Mouse (Mus musculus) CH12.LX (cell line): Measurements from ENCODE around the gene Fgf11.

Experiments
- CTCF ChIP-seq, 2 experiments: IDR thresholded peaks in 1 of 2; conservative IDR thresholded peaks in 1 of 2; 2 replicates each; pipeline ENCODE4 v1.5.1; 2011 to 2012; ENCODE audit warnings: low read depth in 2 of 2, low read length in 2 of 2, improper control_type of control experiment in 1 of 2, inconsistent platforms in 1 of 2, mild to moderate bottlenecking in 1 of 2, moderate library complexity in 1 of 2
- EP300 ChIP-seq: IDR thresholded peaks from 2 replicates; pipeline ENCODE4 v1.6.1; 2011; ENCODE audit warnings: low read length, improper control_type of control experiment
- NELFE ChIP-seq: IDR thresholded peaks from 2 replicates; pipeline ENCODE4 v1.6.1; 2011; ENCODE audit warnings: low read depth, low read length, improper control_type of control experiment
- POLR2AphosphoS2 ChIP-seq: IDR thresholded peaks from 2 replicates; pipeline ENCODE4 v1.6.1; 2011; ENCODE audit warnings: low read depth, low read length, improper control_type of control experiment
- ZNF384 ChIP-seq: IDR thresholded peaks from 2 replicates; pipeline ENCODE4 v1.6.1; 2012; ENCODE audit warnings: low read depth, low read length, improper control_type of control experiment, inconsistent platforms

- TF ChIP-seq POLR2AphosphoS2 (peak; percentile 8; the same call in 1 of the 2 replicates), NELFE (no peak), CTCF (conservative IDR thresholded peaks at IDR 0.05 in 1 of 2, IDR thresholded peaks at IDR 0.05 in 1 of 2; ENCODE audit: low read depth in 2 of 2, low read length in 2 of 2) (peak; percentile 14 to 86; a peak in 2 of 4 replicates), EP300 (no peak), ZNF384 (peak; percentile 72)
These were observed 47.0 kb downstream of the Fgf11 start for GRCm38 (mm10) chr11:69754701-69755100.
